Mouse (Mus musculus): ENCODE results near the gene C8g.

C8g gene

GRCm38 (mm10) chr2:25500071-25500575 is 1.4 kb downstream of the C8g start:
- no peak for DNase-seq

GRCm38 (mm10) chr2:25498622-25499478 is 2.7 kb downstream of the C8g start:
- DNase-seq = peak; percentile 25

- peak; percentile 34 for DNase-seq
Observed at GRCm38 (mm10) chr2:25497846-25498575, 3.5 kb downstream of the C8g start.

- peak; percentile 54 for DNase-seq
Observed at GRCm38 (mm10) chr2:25496462-25496861, 5.1 kb downstream of the C8g start.

- DNase-seq = peak; percentile 79
Observed at GRCm38 (mm10) chr2:25493476-25493961, 8.0 kb downstream of the C8g start, which contains the start of gene Lcn12. Gene Lcn12, minus strand, starts transcription at chr2:25493911.

- DNase-seq = no peak
Observed at GRCm38 (mm10) chr2:25492988-25493387, 8.5 kb downstream of the C8g start.

- DNase-seq = peak; percentile 65
Observed at GRCm38 (mm10) chr2:25488671-25489068, 12.8 kb downstream of the C8g start.

GRCm38 (mm10) chr2:25487965-25488670 is 13.4 kb downstream of the C8g start:
- no peak for DNase-seq

- peak; percentile 95 for DNase-seq
Observed at GRCm38 (mm10) chr2:25484901-25485647, 16.4 kb downstream of the C8g start.

- DNase-seq = peak; percentile 63
Observed at GRCm38 (mm10) chr2:25482969-25483368, 18.6 kb downstream of the C8g start.

GRCm38 (mm10) chr2:25480541-25480940 is 21.0 kb downstream of the C8g start:
- DNase-seq = no peak

- no peak for DNase-seq
Observed at GRCm38 (mm10) chr2:25479551-25480311, 21.8 kb downstream of the C8g start.

- DNase-seq = peak; percentile 96
Observed at GRCm38 (mm10) chr2:25477967-25478675, 23.4 kb downstream of the C8g start.

GRCm38 (mm10) chr2:25477541-25477940 is 24.0 kb downstream of the C8g start:
- DNase-seq = no peak

- no peak for DNase-seq
Observed at GRCm38 (mm10) chr2:25472550-25472949, 29.0 kb downstream of the C8g start.

GRCm38 (mm10) chr2:25469969-25470368 is 31.6 kb downstream of the C8g start, which contains the start of gene Ptgds:
Gene Ptgds, minus strand, starts transcription at chr2:25470046.
- no peak for DNase-seq

GRCm38 (mm10) chr2:25468962-25469915 is 32.3 kb downstream of the C8g start:
- peak; percentile 69 for DNase-seq

- DNase-seq = no peak
Observed at GRCm38 (mm10) chr2:25467606-25468303, 33.8 kb downstream of the C8g start.

All from cerebellum, adult 8-10 months (tissue).